Mouse (Mus musculus): ENCODE results near the gene Ffar1. TPM values are rescaled to one million over a fixed set of nuclear protein-coding genes. Genes with fewer than 3 reads are reported as not detected.

The Ffar1 gene
- polyA plus RNA-seq, 1 experiment from 2014 or later, result not detected

DNA sequence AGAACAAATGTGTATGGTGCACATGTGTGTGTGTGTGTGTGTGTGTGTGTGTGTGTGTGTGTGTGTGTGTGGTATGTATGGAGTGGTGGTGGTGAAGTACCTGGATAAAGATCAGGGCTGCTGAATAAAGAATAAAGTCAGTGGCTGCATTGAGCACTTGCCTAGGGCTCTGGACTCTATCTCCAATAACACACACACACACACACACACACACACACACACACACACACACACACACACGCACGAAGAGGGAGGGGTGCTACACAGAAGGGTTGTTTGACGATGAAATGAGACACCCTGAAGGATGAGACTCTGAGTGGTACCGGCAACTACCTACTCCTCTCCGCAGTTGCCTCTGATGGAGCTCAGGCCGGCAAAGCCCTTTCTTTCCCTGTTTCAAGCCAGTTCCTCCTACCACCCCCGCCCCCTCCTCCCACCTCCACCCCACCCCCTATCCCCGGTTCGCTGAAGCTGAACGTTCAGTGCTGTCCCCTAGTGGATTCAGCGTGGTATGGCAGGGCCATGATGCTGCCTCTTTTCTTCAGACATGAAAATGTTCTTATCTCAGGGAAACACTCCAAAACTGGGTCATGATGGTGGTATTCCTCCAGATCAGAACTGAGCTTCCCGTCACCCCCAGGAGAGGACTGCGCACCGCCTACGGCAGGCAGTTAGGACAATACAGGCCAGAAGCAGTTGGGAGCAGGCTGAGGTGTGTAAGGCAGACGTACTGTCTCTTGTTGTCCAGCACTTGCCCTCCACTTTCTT is 1.5 kb downstream of the Ffar1 start:
- Histone ChIP-seq H3K4me3 (ENCODE audit: low read length) (peak overlapping the region; percentile 31), H3K27ac (ENCODE audit: low read depth, low read length) (peak overlapping the region; percentile 51; the same call in 1 of the 2 replicates), H3K9ac (ENCODE audit: low read depth, low read length) (peak overlapping the region; percentile 51)

DNA sequence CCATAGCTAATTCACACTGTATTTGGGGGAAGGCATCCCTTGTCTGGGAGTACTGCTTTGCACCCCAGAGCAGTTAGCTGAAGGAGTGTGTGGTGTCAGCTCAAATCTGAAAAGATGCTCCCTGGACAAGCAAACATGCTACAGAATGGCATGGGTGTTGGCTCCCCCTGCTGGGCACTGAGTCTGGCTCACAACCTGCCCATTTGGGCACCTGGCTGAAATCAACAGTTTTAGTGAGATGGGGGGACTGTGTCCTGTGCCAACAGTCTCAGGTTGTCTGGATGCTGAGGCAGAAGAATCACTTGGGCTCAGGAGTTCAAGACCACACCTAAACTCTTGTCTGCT is 2.1 kb downstream of the Ffar1 start:
- Histone ChIP-seq H3K9me3 (ENCODE audit: control insufficient read depth, low read length) (no peaks in the 10 kb centered on the region), H3K4me2 (ENCODE audit: low read length) (no peak overlapping the region; the same call in 1 of the 2 replicates), H3K9ac (ENCODE audit: low read depth, low read length) (no peak overlapping the region), H3K36me3 (ENCODE audit: control insufficient read depth, insufficient read depth, low read length) (no peaks in the 10 kb centered on the region), H3K27me3 (replicated peaks; ENCODE audit: control insufficient read depth, insufficient read depth, low read length) (no peaks in the 10 kb centered on the region), H3K4me3 (ENCODE audit: low read length) (no peak overlapping the region), H3K4me1 (ENCODE audit: control insufficient read depth, insufficient read depth, low read depth, low read length) (0 out of 2 replicates have a peak, but pooled peaks cover 2% of the 10 kb centered on the region), H3K27ac (ENCODE audit: low read depth, low read length) (no peak overlapping the region)
- peak; percentile 79 for ATAC-seq

More for the DNA sequence above, 1.5 kb downstream of the Ffar1 start:
- no peaks in the 10 kb centered on the region for H3K36me3 ChIP-seq (ENCODE audit: control insufficient read depth, insufficient read depth, low read length)
- H3K27me3 ChIP-seq (replicated peaks; ENCODE audit: control insufficient read depth, insufficient read depth, low read length), result no peaks in the 10 kb centered on the region
- peak; percentile 81 for ATAC-seq
- H3K4me1 ChIP-seq (ENCODE audit: control insufficient read depth, insufficient read depth, low read depth, low read length), result 0 out of 2 replicates have a peak, but pooled peaks cover 2% of the 10 kb centered on the region
- 11% methylated on average over 14 of the region's 16 CpGs for WGBS
- peak overlapping the region; percentile 53 for H3K4me2 ChIP-seq (ENCODE audit: low read length)
- H3K9me3 ChIP-seq (ENCODE audit: control insufficient read depth, low read length), result no peaks in the 10 kb centered on the region

DNA sequence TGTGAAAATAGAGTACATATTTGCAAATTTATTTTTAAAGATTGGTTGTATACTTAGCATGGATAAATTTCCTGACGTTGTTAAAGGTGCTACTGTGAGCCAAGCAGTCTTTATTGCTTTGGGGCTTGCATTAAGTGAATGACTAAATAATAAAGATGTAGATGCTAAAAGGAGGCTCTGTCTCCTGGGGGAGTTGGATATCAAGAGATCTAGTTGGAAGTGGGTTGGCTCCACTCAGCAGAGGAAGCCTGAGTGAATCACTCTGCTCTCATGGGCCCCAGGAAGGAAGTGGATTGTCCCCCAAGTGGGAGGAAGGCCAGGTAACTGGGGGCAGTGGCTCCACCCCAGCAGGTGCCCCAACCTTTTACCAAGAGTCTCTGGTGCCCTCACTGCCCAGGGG is 3.6 kb downstream of the Ffar1 start:
- H3K9me3 ChIP-seq (ENCODE audit: control insufficient read depth, low read length), result no peaks in the 10 kb centered on the region
- ATAC-seq, result no peak
- no peak overlapping the region for H3K9ac ChIP-seq (ENCODE audit: low read depth, low read length)
- no peak overlapping the region for H3K4me3 ChIP-seq (ENCODE audit: low read length)
- no peak overlapping the region for H3K4me2 ChIP-seq (ENCODE audit: low read length)
- 0 out of 2 replicates have a peak, but pooled peaks cover 2% of the 10 kb centered on the region for H3K4me1 ChIP-seq (ENCODE audit: control insufficient read depth, insufficient read depth, low read depth, low read length)
- H3K27me3 ChIP-seq (replicated peaks; ENCODE audit: control insufficient read depth, insufficient read depth, low read length), result no peaks in the 10 kb centered on the region
- no peaks in the 10 kb centered on the region for H3K36me3 ChIP-seq (ENCODE audit: control insufficient read depth, insufficient read depth, low read length)
- 71% methylated on average over 1 of the region's 1 CpGs for WGBS
- H3K27ac ChIP-seq (ENCODE audit: low read depth, low read length), result no peak overlapping the region

DNA sequence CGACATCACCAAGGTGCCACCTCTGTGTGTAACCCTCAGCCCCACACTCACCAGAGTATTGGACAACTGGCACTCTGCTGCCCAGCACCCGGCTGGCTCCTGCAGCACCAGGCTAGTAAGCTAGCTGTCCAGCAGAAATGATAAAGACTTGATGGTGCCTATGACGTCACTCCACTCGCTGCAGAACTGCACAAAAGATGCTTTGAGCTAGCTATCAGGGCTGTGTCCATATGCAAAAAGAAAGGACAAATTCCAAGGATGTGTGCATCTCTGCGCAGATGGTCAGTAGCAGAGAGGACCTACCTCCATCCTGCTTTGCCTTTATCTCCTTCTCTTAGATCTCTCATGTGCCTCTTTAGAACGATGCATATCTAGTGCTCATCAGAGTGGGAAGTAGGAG is 5.3 kb downstream of the Ffar1 start, which contains the start of gene Ffar3:
Gene Ffar3 (minus strand): TSS at position 101 of the 400 bp plus-strand sequence.
- no peaks in the 10 kb centered on the region for H3K27me3 ChIP-seq (replicated peaks; ENCODE audit: control insufficient read depth, insufficient read depth, low read length)
- H3K4me1 ChIP-seq (ENCODE audit: control insufficient read depth, insufficient read depth, low read depth, low read length), result 0 out of 2 replicates have a peak, but pooled peaks cover 2% of the 10 kb centered on the region
- H3K36me3 ChIP-seq (ENCODE audit: control insufficient read depth, insufficient read depth, low read length), result no peaks in the 10 kb centered on the region
- H3K27ac ChIP-seq (ENCODE audit: low read depth, low read length), result no peak within 1 kb of the TSS
- 84% methylated on average over 6 of the region's 6 CpGs for WGBS
- no peak within 1 kb of the TSS for H3K4me3 ChIP-seq (ENCODE audit: low read length)
- no peaks in the 10 kb centered on the region for H3K9me3 ChIP-seq (ENCODE audit: control insufficient read depth, low read length)
- H3K9ac ChIP-seq (ENCODE audit: low read depth, low read length), result no peak within 1 kb of the TSS
- no peak within 1 kb of the TSS for H3K4me2 ChIP-seq (ENCODE audit: low read length)
- no peak for ATAC-seq

DNA sequence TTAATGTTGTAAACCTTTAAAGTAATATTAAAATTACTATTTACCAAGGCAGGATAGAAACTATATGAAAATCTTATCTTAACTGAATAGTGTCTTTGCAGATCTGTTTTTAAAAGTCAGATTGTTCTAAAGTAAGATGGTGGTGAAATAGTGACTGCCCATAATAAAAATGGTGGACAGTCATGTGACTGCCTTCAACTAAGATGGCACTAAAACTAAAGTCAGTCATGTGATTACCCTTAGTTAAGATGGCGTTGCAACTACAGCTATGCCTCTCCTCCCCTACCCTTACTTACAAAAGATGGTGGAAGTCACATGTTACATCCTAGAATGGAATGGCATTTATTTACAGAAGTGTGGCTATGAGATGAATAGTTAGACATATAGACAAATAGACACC is 9.9 kb downstream of the Ffar1 start:
- no peaks in the 10 kb centered on the region for H3K27me3 ChIP-seq (replicated peaks; ENCODE audit: control insufficient read depth, insufficient read depth, low read length)
- ATAC-seq, result no peak
- WGBS, result 86% methylated on average over 1 of the region's 1 CpGs
- H3K4me2 ChIP-seq (ENCODE audit: low read length), result no peak overlapping the region
- no peaks in the 10 kb centered on the region for H3K4me1 ChIP-seq (ENCODE audit: control insufficient read depth, insufficient read depth, low read depth, low read length)
- no peak overlapping the region for H3K9ac ChIP-seq (ENCODE audit: low read depth, low read length)
- H3K36me3 ChIP-seq (ENCODE audit: control insufficient read depth, insufficient read depth, low read length), result no peaks in the 10 kb centered on the region
- no peaks in the 10 kb centered on the region for H3K9me3 ChIP-seq (ENCODE audit: control insufficient read depth, low read length)
- no peak overlapping the region for H3K4me3 ChIP-seq (ENCODE audit: low read length)
- H3K27ac ChIP-seq (ENCODE audit: low read depth, low read length), result no peak overlapping the region

DNA sequence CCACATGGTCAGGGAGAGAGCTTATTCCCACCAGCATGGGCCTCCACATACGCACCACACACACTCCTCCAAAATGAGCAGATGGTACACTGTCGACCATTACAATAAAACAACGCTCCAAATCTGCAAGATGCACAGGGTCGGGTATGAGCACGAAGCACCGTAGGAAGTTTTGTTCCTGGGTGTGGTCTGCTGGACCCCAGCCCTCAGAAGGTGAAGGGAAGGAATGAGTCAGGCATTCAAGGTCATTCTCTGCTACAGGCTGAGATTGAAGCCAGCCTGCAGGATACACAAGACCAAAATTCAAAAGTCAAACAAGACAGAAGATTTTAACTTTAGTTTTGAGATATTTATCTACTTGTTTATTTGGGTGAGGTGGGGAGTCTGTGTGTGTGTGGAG is 13.4 kb downstream of the Ffar1 start:
- ATAC-seq, result no peak

DNA sequence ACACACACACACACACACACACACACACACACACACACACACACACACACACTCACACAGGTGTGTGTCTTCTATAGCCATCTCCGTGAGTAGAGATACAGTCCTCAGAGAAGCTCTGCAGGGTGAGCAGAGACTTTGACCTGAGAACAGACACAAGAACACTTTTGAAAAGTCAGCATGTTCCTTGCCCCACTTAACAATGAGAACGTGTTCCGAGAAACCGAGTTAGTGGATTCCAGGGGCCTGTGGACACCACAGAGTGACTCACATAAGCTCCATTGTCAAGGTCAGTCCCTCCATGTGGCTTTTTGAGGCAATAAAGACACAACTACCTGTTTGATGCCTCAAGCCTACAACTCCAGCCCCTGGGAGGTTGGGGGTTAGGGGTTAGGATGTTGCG is 14.0 kb downstream of the Ffar1 start:
- Histone ChIP-seq H3K36me3 (ENCODE audit: control insufficient read depth, insufficient read depth, low read length) (no peaks in the 10 kb centered on the region), H3K9me3 (ENCODE audit: control insufficient read depth, low read length) (no peaks in the 10 kb centered on the region), H3K4me2 (ENCODE audit: low read length) (no peak overlapping the region), H3K4me3 (ENCODE audit: low read length) (no peak overlapping the region), H3K4me1 (ENCODE audit: control insufficient read depth, insufficient read depth, low read depth, low read length) (no peaks in the 10 kb centered on the region; the same call in 1 of the 2 replicates), H3K27ac (ENCODE audit: low read depth, low read length) (no peak overlapping the region), H3K27me3 (replicated peaks; ENCODE audit: control insufficient read depth, insufficient read depth, low read length) (no peaks in the 10 kb centered on the region), H3K9ac (ENCODE audit: low read depth, low read length) (no peak overlapping the region)
- no peak for ATAC-seq
- WGBS, result 72% methylated on average over 5 of the region's 5 CpGs

More for the DNA sequence above, 13.4 kb downstream of the Ffar1 start:
- no peak overlapping the region for H3K9ac ChIP-seq (ENCODE audit: low read depth, low read length)
- H3K4me1 ChIP-seq (ENCODE audit: control insufficient read depth, insufficient read depth, low read depth, low read length), result no peaks in the 10 kb centered on the region; the same call in 1 of the 2 replicates
- no peaks in the 10 kb centered on the region for H3K36me3 ChIP-seq (ENCODE audit: control insufficient read depth, insufficient read depth, low read length)
- H3K27me3 ChIP-seq (replicated peaks; ENCODE audit: control insufficient read depth, insufficient read depth, low read length), result no peaks in the 10 kb centered on the region
- no peaks in the 10 kb centered on the region for H3K9me3 ChIP-seq (ENCODE audit: control insufficient read depth, low read length)
- H3K4me3 ChIP-seq (ENCODE audit: low read length), result no peak overlapping the region
- 73% methylated on average over 6 of the region's 6 CpGs for WGBS
- no peak overlapping the region for H3K27ac ChIP-seq (ENCODE audit: low read depth, low read length)
- H3K4me2 ChIP-seq (ENCODE audit: low read length), result no peak overlapping the region

DNA sequence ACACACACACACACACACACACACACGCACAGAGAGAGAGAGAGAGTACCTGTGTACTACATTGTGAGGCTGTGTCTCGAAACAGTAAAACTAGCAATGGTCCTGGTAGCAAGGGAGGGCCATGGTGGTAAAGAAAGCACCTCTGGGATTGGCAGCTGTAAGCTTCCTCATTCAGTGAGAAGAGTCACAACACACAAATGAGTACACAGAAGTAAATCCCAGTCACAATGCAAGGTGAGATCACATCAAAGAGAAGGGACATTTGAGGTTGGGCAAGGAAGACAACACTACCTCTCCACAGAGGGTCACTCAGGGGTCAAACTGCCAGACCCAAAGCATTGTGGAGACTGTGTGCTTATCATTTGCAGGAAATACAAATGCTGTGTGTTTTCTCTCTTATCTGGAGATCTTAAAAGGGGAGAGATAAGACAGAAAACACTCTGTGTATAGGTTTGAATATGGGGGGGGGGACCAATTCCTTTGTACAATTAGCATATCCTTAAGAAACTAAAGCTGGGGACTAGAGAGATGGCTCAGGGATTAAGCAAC is 14.8 kb downstream of the Ffar1 start:
- H3K36me3 ChIP-seq (ENCODE audit: control insufficient read depth, insufficient read depth, low read length), result no peaks in the 10 kb centered on the region
- H3K4me1 ChIP-seq (ENCODE audit: control insufficient read depth, insufficient read depth, low read depth, low read length), result no peaks in the 10 kb centered on the region; the same call in 1 of the 2 replicates
- no peak overlapping the region for H3K27ac ChIP-seq (ENCODE audit: low read depth, low read length)
- no peak overlapping the region for H3K4me2 ChIP-seq (ENCODE audit: low read length)
- H3K9me3 ChIP-seq (ENCODE audit: control insufficient read depth, low read length), result no peaks in the 10 kb centered on the region
- ATAC-seq, result no peak
- no peak overlapping the region for H3K9ac ChIP-seq (ENCODE audit: low read depth, low read length)
- no peaks in the 10 kb centered on the region for H3K27me3 ChIP-seq (replicated peaks; ENCODE audit: control insufficient read depth, insufficient read depth, low read length)
- H3K4me3 ChIP-seq (ENCODE audit: low read length), result no peak overlapping the region
- 90% methylated on average over 2 of the region's 2 CpGs for WGBS

DNA sequence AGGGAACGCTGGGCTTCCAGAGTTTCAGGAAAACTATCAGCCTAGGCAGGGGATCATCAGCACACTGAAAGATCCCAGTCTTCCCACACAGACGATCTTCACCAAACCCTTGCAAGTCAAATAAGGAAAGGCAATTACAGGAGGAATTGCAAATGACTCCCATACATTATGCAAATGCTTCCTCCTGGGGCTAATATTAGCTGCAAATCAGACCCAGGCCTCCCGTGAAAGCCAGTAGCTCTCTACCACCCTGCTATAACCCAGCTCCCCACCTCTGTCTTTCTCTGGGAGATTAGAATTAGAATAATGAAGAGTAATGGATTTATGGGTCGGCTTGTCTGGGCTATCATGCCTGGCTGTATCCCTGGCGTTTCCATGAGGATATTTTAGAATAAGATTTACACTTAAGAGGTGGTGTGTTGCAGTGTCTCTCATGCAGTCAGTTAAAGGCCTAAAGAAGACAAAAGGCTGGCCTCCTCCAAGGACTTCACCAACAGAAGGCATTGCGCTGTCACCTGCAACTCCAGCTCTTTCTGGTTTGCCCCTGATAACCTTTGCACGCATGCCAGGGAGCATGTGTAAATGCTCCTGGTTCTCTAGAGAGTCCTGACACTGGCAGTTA is 16.6 kb downstream of the Ffar1 start:
- peak; percentile 69 for ATAC-seq
- no peak overlapping the region for H3K9ac ChIP-seq (ENCODE audit: low read depth, low read length)
- no peaks in the 10 kb centered on the region for H3K36me3 ChIP-seq (ENCODE audit: control insufficient read depth, insufficient read depth, low read length)
- no peaks in the 10 kb centered on the region for H3K9me3 ChIP-seq (ENCODE audit: control insufficient read depth, low read length)
- H3K27me3 ChIP-seq (replicated peaks; ENCODE audit: control insufficient read depth, insufficient read depth, low read length), result no peaks in the 10 kb centered on the region
- H3K4me3 ChIP-seq (ENCODE audit: low read length), result no peak overlapping the region
- 30% methylated on average over 7 of the region's 7 CpGs for WGBS
- peak overlapping the region; percentile 57 for H3K27ac ChIP-seq (ENCODE audit: low read depth, low read length)
- no peak overlapping the region for H3K4me2 ChIP-seq (ENCODE audit: low read length)
- H3K4me1 ChIP-seq (ENCODE audit: control insufficient read depth, insufficient read depth, low read depth, low read length), result no peaks in the 10 kb centered on the region; the same call in 1 of the 2 replicates

Data from hindbrain, embryonic 16.5 days (tissue).